Mouse (Mus musculus): Measurements from ENCODE around the gene Spryd4.

GRCm38 (mm10) chr10:128209311-128210009 lies 2.1 kb downstream of the Spryd4 start:
- no peak for TF ChIP-seq POLR2A (IDR thresholded peaks at IDR 0.05; ENCODE audit: insufficient read length, low read depth)
- no peak for TF ChIP-seq USF1 (IDR thresholded peaks at IDR 0.05; ENCODE audit: low read depth)
- no peak for TF ChIP-seq E2F4 (IDR thresholded peaks at IDR 0.05; ENCODE audit: insufficient read depth)
- TF ChIP-seq POLR2AphosphoS2 (IDR thresholded peaks at IDR 0.05; ENCODE audit: insufficient read length, low read depth): no peak
- TF ChIP-seq TCF12 (IDR thresholded peaks at IDR 0.05; ENCODE audit: insufficient read depth, poor library complexity, severe bottlenecking): no peak
- no peak for TF ChIP-seq REST (IDR thresholded peaks at IDR 0.05; ENCODE audit: insufficient read depth, insufficient read length)
- TF ChIP-seq TCF3 (IDR thresholded peaks at IDR 0.05; ENCODE audit: insufficient read length, low read depth): no peak
- TF ChIP-seq CEBPB (IDR thresholded peaks at IDR 0.05; ENCODE audit: insufficient read depth, poor library complexity, severe bottlenecking): no peak
- TF ChIP-seq MYOG (IDR thresholded peaks at IDR 0.05; ENCODE audit: control insufficient read depth in 1 of 3, insufficient read depth in 1 of 3, insufficient read length in 2 of 3, low read depth in 2 of 3): no peak

Measured in myocyte (in vitro differentiated cells).